Mouse (Mus musculus) embryonic facial prominence, embryonic 11.5 days (tissue): ENCODE data around the gene Pik3r5. TPM values are rescaled to one million over a fixed set of nuclear protein-coding genes. Genes with fewer than 3 reads are reported as not detected.

Experiments
- ATAC-seq: fragments of 200-750 bp; cut with Nextera tagmentation; replicated peaks from 2 replicates; pipeline ENCODE4 v1.8.0; 2017; ENCODE audit warnings: low read depth; ENCODE audit not compliant: insufficient number of reproducible peaks, low FRiP score, low TSS enrichment
- DNase-seq: peaks from one replicate; pipeline ENCODE4 v3.0.0-alpha.2; 2015; ENCODE audit warnings: low spot score
- H3K27ac ChIP-seq: fragments of 300-500 bp; sonication (generic); replicated peaks from 2 replicates; pipeline ENCODE4 v1.5.1; 2014; ENCODE audit warnings: mild to moderate bottlenecking, low read depth, low read length, control low read depth
- H3K27me3 ChIP-seq: fragments of 300-500 bp; sonication (generic); 2 replicates; pipeline ENCODE4 v1.6.1; 2014; ENCODE audit warnings: mild to moderate bottlenecking, low read length, moderate library complexity, mixed read lengths; ENCODE audit not compliant: control insufficient read depth, insufficient read depth
- H3K36me3 ChIP-seq: fragments of 300-500 bp; sonication (generic); replicated peaks from 2 replicates; pipeline ENCODE4 v1.6.1; 2014; ENCODE audit warnings: low read depth, mild to moderate bottlenecking, low read length, moderate library complexity, mixed read lengths; ENCODE audit not compliant: control insufficient read depth, insufficient read depth
- H3K4me1 ChIP-seq: fragments of 300-500 bp; sonication (generic); 2 replicates; pipeline ENCODE4 v1.6.1; 2014; ENCODE audit warnings: low read length, mixed read lengths; ENCODE audit not compliant: control insufficient read depth, insufficient read depth
- H3K4me2 ChIP-seq: fragments of 300-500 bp; sonication (generic); 2 replicates; pipeline ENCODE4 v1.6.1; 2014; ENCODE audit warnings: low read depth, mild to moderate bottlenecking, control low read depth, low read length, moderate library complexity
- H3K4me3 ChIP-seq: fragments of 300-500 bp; sonication (generic); 2 replicates; pipeline ENCODE4 v1.5.1; 2014; ENCODE audit warnings: low read depth, low read length, control low read depth
- H3K9ac ChIP-seq: fragments of 300-500 bp; sonication (generic); replicated peaks from 2 replicates; pipeline ENCODE4 v1.6.1; 2014; ENCODE audit warnings: mild to moderate bottlenecking, control low read depth, low read length
- H3K9me3 ChIP-seq: fragments of 300-500 bp; sonication (generic); replicated peaks from 2 replicates; pipeline ENCODE4 v1.6.1; 2016; ENCODE audit warnings: mild to moderate bottlenecking, low read length, inconsistent platforms, mixed read lengths; ENCODE audit not compliant: control insufficient read depth
- WGBS: fragments of 180-500 bp; shearing (Covaris S2); extraction: QIAGEN DNeasy Blood & Tissue Kit; methylation state at CpG from one replicate; pipeline ENCODE4 v1.1.7; 2014; 5-methylcytosine and 5-hydroxymethylcytosine counted together
- polyA plus RNA-seq: library from polyadenylated mRNA; unstranded; fragments of >200 nt; fragmentation: Nextera tagmentation; extraction: Ambion mirVana; gene quantifications from 2 replicates; pipeline ENCODE4 v1.2.1, GENCODE M21; 2014

The Pik3r5 gene
- polyA plus RNA-seq, 1 experiment from 2014 or later = 0.66 TPM

- no peak for DNase-seq
- Histone ChIP-seq H3K36me3 (no peaks in the 10 kb centered on the region), H3K4me3 (no peak overlapping the region), H3K27ac (no peak overlapping the region), H3K27me3 (no peaks in the 10 kb centered on the region), H3K9ac (no peak overlapping the region), H3K4me2 (no peak overlapping the region), H3K9me3 (no peaks in the 10 kb centered on the region), H3K4me1 (no peaks in the 10 kb centered on the region)
- WGBS = 75% methylated on average over 9 of the region's 9 CpGs
- ATAC-seq = no peak
Observed at GRCm38 (mm10) chr11:68467962-68468612, 36.2 kb downstream of the Pik3r5 start.

GRCm38 (mm10) chr11:68468886-68469285 is 37.0 kb downstream of the Pik3r5 start:
- Histone ChIP-seq H3K4me1 (no peaks in the 10 kb centered on the region), H3K4me2 (no peak overlapping the region)
- 87% methylated on average over 4 of the region's 4 CpGs for WGBS

DNA sequence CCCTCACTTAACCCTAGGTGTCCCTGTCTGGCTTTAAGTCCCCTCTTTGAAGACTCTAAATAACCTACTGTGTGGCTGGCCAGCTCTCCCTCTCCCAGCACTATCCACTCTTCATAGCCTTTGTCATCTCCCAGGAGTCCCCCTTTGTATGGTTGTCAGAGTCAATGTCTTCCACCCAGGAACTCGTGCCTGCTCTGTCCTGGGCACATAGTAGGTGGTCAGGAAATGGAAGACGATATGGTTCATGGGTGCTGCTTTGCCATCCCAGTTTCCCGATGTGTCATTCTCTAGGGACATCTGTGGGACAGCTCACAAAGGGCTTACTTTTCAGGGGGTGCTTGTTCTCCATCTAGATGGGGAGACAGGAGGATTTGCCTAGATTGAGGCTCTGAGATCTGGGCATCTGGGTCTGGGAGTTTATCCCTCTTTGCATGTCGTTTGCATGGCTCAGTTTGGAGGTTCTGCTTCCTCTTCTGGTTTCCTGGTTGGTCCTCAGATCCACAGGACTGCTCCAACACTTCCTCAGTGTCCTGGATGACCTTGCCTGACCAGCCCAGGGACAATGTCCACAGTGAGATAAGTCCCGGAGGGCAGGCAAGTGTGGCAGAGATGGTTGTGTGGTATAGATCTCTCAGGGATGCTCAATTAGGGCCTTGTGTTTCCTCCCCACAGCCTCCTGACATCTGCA is 40.4 kb downstream of the Pik3r5 start:
- Histone ChIP-seq H3K27ac (no peak overlapping the region), H3K4me2 (no peak overlapping the region), H3K4me3 (no peak overlapping the region), H3K9me3 (no peaks in the 10 kb centered on the region), H3K36me3 (no peaks in the 10 kb centered on the region), H3K4me1 (no peaks in the 10 kb centered on the region), H3K9ac (no peak overlapping the region), H3K27me3 (no peaks in the 10 kb centered on the region)
- WGBS = 77% methylated on average over 5 of the region's 5 CpGs
- DNase-seq (no peak), ATAC-seq (no peak)

More at GRCm38 (mm10) chr11:68468886-68469285, 37.0 kb downstream of the Pik3r5 start:
- no peaks in the 10 kb centered on the region for H3K9me3 ChIP-seq
- DNase-seq (no peak), ATAC-seq (no peak)
- no peaks in the 10 kb centered on the region for H3K36me3 ChIP-seq
- no peak overlapping the region for H3K4me3 ChIP-seq
- no peak overlapping the region for H3K27ac ChIP-seq
- H3K27me3 ChIP-seq = no peaks in the 10 kb centered on the region
- H3K9ac ChIP-seq = no peak overlapping the region

- Histone ChIP-seq H3K27ac (no peak overlapping the region), H3K27me3 (no peaks in the 10 kb centered on the region), H3K4me1 (no peaks in the 10 kb centered on the region), H3K4me2 (no peak overlapping the region), H3K4me3 (no peak overlapping the region), H3K36me3 (no peaks in the 10 kb centered on the region), H3K9ac (no peak overlapping the region), H3K9me3 (no peaks in the 10 kb centered on the region)
- DNase-seq = no peak
- ATAC-seq = no peak
- 80% methylated on average over 6 of the region's 6 CpGs for WGBS
Observed at GRCm38 (mm10) chr11:68474600-68474999, 42.7 kb downstream of the Pik3r5 start.

DNA sequence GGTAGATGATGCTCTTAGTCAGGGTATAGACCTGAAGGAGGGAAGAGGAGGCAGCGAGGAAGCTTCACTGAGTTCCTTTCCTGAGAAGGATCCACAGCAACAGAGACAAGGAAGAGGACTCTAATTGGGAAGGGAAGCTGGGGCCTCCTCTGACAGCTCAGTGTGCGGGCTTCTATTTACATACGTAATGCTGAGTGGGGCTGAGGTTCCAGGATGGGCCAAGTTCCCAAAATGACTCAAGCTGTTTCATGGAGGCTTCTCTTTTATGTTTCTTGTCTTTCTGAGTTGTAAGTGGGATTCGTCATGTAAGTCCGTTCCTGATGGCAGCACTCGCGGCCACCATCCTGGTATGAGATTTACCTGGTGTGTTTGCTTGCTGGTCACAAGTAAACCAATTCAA is 43.8 kb downstream of the Pik3r5 start:
- 87% methylated on average over 7 of the region's 7 CpGs for WGBS

GRCm38 (mm10) chr11:68477661-68478060 is 45.7 kb downstream of the Pik3r5 start:
- ATAC-seq (no peak), DNase-seq (no peak)
- WGBS = 92% methylated on average over 6 of the region's 6 CpGs
- no peak overlapping the region for H3K4me2 ChIP-seq
- no peaks in the 10 kb centered on the region for H3K9me3 ChIP-seq
- no peaks in the 10 kb centered on the region for H3K4me1 ChIP-seq
- H3K27me3 ChIP-seq = no peaks in the 10 kb centered on the region
- H3K27ac ChIP-seq = no peak overlapping the region
- H3K4me3 ChIP-seq = no peak overlapping the region
- no peaks in the 10 kb centered on the region for H3K36me3 ChIP-seq
- no peak overlapping the region for H3K9ac ChIP-seq

More for the DNA sequence above, 43.8 kb downstream of the Pik3r5 start:
- Histone ChIP-seq H3K27me3 (no peaks in the 10 kb centered on the region), H3K36me3 (no peaks in the 10 kb centered on the region), H3K9ac (no peak overlapping the region), H3K4me2 (no peak overlapping the region), H3K4me1 (no peaks in the 10 kb centered on the region), H3K9me3 (no peaks in the 10 kb centered on the region), H3K27ac (no peak overlapping the region), H3K4me3 (no peak overlapping the region)
- no peak for DNase-seq
- ATAC-seq = no peak

GRCm38 (mm10) chr11:68478574-68478981 is 46.7 kb downstream of the Pik3r5 start:
- WGBS = 86% methylated on average over 3 of the region's 3 CpGs
- ATAC-seq (no peak), DNase-seq (no peak)

GRCm38 (mm10) chr11:68480660-68481059 is 48.7 kb downstream of the Pik3r5 start:
- ATAC-seq = no peak
- no peak overlapping the region for H3K4me2 ChIP-seq
- WGBS = 92% methylated on average over 4 of the region's 4 CpGs
- H3K36me3 ChIP-seq = no peaks in the 10 kb centered on the region
- H3K9me3 ChIP-seq = no peaks in the 10 kb centered on the region
- DNase-seq = no peak
- no peak overlapping the region for H3K9ac ChIP-seq
- H3K4me3 ChIP-seq = no peak overlapping the region
- no peaks in the 10 kb centered on the region for H3K4me1 ChIP-seq
- no peaks in the 10 kb centered on the region for H3K27me3 ChIP-seq
- no peak overlapping the region for H3K27ac ChIP-seq

More at GRCm38 (mm10) chr11:68478574-68478981, 46.7 kb downstream of the Pik3r5 start:
- Histone ChIP-seq H3K4me3 (no peak overlapping the region), H3K9me3 (no peaks in the 10 kb centered on the region), H3K27me3 (no peaks in the 10 kb centered on the region), H3K27ac (no peak overlapping the region), H3K9ac (no peak overlapping the region), H3K36me3 (no peaks in the 10 kb centered on the region), H3K4me1 (no peaks in the 10 kb centered on the region), H3K4me2 (no peak overlapping the region)
